Mouse (Mus musculus): ENCODE measurements at regions not wholly inside any gene's neighbourhood (a gene's known extent, or its start where the extent isn't known, plus 50 kb on each side); places are given as distances from the start of the nearest gene placed in this dataset.

GRCm38 (mm10) chr4:89486963-89487362 is 176.1 kb upstream of the Cdkn2b start:
- 83% methylated on average over 4 of the region's 4 CpGs for WGBS

DNA sequence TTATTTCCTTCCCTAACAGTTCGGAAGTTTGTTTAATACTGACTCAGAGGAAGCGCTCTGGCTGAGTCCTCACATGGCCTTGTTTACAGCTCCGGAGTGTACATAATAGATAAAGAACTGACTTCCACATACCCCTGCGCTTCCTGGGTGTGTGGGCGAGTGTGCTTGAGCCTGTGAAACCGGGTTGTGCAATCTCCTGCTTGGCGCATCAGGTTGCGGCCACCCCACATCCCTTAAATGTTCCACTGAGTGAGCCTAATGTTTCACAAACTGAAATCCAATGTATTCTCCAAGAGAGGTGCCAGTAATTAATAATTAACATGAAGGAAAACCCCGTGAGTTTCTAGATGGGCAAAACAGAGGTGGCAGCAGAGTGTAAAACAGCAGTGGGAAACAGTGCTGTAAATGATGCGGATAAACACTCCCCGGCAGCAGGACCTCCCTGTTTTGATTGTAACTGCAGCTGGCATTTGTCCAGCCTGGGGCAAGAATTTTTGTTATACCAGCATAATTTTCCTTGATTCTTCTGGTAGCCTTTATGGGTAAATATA is 175.2 kb upstream of the Cdkn2b start:
- no peak for ATAC-seq (ENCODE audit: low FRiP score, low read depth)
- Histone ChIP-seq H3K4me2 (replicated peaks) (no peak overlapping the region), H3K27me3 (replicated peaks) (no peaks in the 10 kb centered on the region), H3K4me1 (no peaks in the 10 kb centered on the region), H3K36me3 (no peaks in the 10 kb centered on the region), H3K9me3 (no peaks in the 10 kb centered on the region), H3K9ac (no peak overlapping the region), H3K4me3 (no peak overlapping the region), H3K27ac (no peak overlapping the region)
- WGBS: 47% methylated on average over 11 of the region's 11 CpGs

More at GRCm38 (mm10) chr4:89486963-89487362, 176.1 kb upstream of the Cdkn2b start:
- H3K9me3 ChIP-seq: no peaks in the 10 kb centered on the region
- H3K27me3 ChIP-seq (replicated peaks): no peaks in the 10 kb centered on the region
- no peaks in the 10 kb centered on the region for H3K4me1 ChIP-seq
- no peak overlapping the region for H3K4me3 ChIP-seq
- H3K9ac ChIP-seq: no peak overlapping the region
- no peaks in the 10 kb centered on the region for H3K36me3 ChIP-seq
- H3K4me2 ChIP-seq (replicated peaks): no peak overlapping the region
- H3K27ac ChIP-seq: no peak overlapping the region
- ATAC-seq (ENCODE audit: low FRiP score, low read depth): no peak

GRCm38 (mm10) chr4:89478646-89479237 is 167.9 kb upstream of the Cdkn2b start:
- no peak for ATAC-seq (ENCODE audit: low FRiP score, low read depth)

DNA sequence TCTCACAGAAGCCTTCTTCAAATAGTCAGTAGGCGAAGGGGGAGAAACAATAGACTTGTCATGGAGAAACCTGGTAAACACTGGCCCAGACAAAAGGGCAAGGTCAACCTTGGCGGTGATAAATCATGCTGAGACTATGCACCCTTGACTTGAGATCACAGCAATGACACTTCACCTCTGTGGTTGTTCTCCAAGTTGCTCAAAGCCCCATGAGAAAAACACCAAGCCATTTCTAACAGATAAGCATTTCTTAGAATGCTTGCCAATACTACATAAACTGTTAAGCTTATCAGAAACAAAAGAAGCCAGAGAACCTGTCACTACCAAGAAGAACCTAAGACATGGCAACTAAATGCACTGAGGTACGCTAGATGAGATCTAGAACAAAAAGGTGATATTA is 165.0 kb upstream of the Cdkn2b start:
- Histone ChIP-seq H3K4me2 (replicated peaks) (no peak overlapping the region), H3K27ac (no peak overlapping the region), H3K27me3 (replicated peaks) (no peaks in the 10 kb centered on the region), H3K9ac (no peak overlapping the region), H3K4me1 (peaks cover 3% of the 10 kb centered on the region; the same call in 1 of the 2 replicates), H3K4me3 (no peak overlapping the region), H3K36me3 (no peaks in the 10 kb centered on the region), H3K9me3 (no peaks in the 10 kb centered on the region)
- ATAC-seq (ENCODE audit: low FRiP score, low read depth): no peak
- 48% methylated on average over 3 of the region's 3 CpGs for WGBS

More at GRCm38 (mm10) chr4:89478646-89479237, 167.9 kb upstream of the Cdkn2b start:
- H3K9me3 ChIP-seq: no peaks in the 10 kb centered on the region
- H3K9ac ChIP-seq: no peak overlapping the region
- peaks cover 3% of the 10 kb centered on the region; the same call in 1 of the 2 replicates for H3K4me1 ChIP-seq
- 82% methylated on average over 12 of the region's 12 CpGs for WGBS
- H3K27me3 ChIP-seq (replicated peaks): no peaks in the 10 kb centered on the region
- no peak overlapping the region for H3K4me3 ChIP-seq
- H3K4me2 ChIP-seq (replicated peaks): no peak overlapping the region
- no peak overlapping the region for H3K27ac ChIP-seq
- no peaks in the 10 kb centered on the region for H3K36me3 ChIP-seq

DNA sequence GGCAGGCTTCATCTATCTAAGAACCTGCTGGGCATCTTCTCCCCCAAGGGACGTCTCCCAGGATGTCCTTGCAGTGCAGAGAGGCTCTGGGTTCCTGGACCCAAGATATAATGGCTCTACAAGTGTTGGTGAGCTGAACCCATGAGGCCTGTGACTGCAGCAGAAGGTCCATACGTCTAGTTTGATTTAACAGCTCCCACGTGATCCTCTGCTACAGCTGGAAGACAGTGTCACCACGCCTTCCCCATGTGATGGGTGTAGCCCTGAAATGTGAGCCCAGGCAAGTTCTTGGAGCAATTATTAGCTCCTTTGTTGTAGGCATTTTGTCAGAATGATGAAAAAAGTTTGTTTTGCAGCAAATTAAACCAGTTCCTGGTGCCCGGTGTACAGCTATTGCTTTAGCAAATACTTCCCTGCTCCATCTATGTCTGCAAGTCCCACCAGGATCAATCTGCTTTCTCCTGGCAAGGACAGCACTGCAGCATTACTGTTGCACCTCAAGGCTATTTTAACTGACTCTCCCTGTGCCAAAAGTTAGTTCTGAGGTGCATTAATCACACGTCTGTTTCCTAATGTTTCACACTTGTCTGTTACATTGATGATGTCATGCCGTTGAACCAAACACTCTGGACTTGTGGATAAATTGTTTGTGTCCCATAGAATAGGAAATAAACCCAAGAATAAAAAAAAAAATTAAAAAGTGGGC is 164.2 kb upstream of the Cdkn2b start:
- no peak overlapping the region for H3K27ac ChIP-seq
- no peak overlapping the region for H3K4me2 ChIP-seq (replicated peaks)
- H3K4me1 ChIP-seq: peaks cover 3% of the 10 kb centered on the region; the same call in 1 of the 2 replicates
- ATAC-seq (ENCODE audit: low FRiP score, low read depth): no peak
- no peak overlapping the region for H3K4me3 ChIP-seq
- H3K9me3 ChIP-seq: no peaks in the 10 kb centered on the region
- no peak overlapping the region for H3K9ac ChIP-seq
- WGBS: 55% methylated on average over 7 of the region's 7 CpGs
- no peaks in the 10 kb centered on the region for H3K36me3 ChIP-seq
- H3K27me3 ChIP-seq (replicated peaks): no peaks in the 10 kb centered on the region

DNA sequence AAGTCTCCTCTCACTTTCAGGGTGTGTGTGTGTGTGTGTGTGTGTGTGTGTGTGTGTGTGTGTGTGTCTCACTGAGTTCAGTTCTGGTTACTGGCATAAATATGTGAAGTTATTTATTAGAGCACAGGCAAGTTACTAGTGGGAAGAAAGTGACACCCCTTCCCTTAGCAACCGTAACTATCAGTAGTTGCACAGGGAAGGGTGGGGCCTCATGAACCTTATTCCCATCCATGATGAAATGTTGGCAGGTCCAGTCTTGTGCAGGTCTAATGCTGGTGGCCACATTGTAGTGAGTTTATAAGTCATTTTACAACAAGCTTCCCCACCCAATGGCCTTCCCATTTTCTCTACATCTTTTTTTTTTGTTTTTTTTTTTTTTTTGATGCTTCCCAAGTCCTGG is 160.6 kb upstream of the Cdkn2b start:
- Histone ChIP-seq H3K4me3 (no peak overlapping the region), H3K27ac (no peak overlapping the region), H3K9me3 (no peaks in the 10 kb centered on the region), H3K36me3 (no peaks in the 10 kb centered on the region), H3K27me3 (replicated peaks) (no peaks in the 10 kb centered on the region), H3K4me2 (replicated peaks) (no peak overlapping the region), H3K4me1 (peaks cover 3% of the 10 kb centered on the region; the same call in 1 of the 2 replicates), H3K9ac (no peak overlapping the region)
- no peak for ATAC-seq (ENCODE audit: low FRiP score, low read depth)
- 87% methylated on average over 1 of the region's 1 CpGs for WGBS

DNA sequence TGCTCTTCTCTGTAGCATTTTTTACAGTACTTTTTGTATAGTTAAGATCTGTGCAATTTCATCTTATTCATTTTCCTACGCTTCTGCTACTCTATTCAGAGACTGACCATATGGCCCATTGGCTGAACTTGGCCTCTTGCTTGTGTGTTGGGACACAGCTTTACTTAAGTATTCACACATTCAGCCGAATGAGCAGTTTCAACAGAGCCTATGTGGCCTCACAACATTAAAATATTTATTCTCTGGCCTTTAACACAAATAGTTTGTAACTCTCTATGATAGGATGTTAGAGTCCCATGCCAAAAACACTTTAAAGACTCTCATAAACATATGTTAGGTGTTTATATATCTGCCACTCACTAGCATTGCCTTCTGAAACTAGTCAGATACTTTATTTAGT is 159.9 kb upstream of the Cdkn2b start:
- no peak for ATAC-seq (ENCODE audit: low FRiP score, low read depth)
- Histone ChIP-seq H3K9me3 (no peaks in the 10 kb centered on the region), H3K9ac (no peak overlapping the region), H3K27me3 (replicated peaks) (no peaks in the 10 kb centered on the region), H3K27ac (no peak overlapping the region), H3K4me1 (peaks cover 3% of the 10 kb centered on the region; the same call in 1 of the 2 replicates), H3K4me2 (replicated peaks) (no peak overlapping the region), H3K36me3 (no peaks in the 10 kb centered on the region), H3K4me3 (no peak overlapping the region)
- 75% methylated on average over 2 of the region's 2 CpGs for WGBS

DNA sequence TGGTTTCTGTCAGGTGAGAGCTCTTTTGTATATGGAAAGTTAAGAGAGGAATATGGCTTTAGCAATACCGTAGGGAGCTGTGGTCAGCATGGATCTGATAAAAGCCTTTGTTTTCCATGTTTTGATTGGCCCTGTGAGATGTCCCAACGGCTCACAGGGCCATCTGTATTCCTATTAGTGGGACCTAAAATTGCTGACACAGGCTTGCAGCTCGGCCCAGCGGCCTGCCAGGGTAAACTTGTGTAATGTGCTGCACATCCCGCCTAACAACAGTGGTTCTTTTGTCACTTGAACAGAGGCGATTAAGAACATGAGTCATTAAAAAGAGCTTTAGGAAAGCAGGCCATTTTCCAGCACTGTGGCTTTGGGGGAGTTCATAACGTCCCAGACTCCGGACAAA is 159.0 kb upstream of the Cdkn2b start:
- Histone ChIP-seq H3K27ac (no peak overlapping the region), H3K36me3 (no peaks in the 10 kb centered on the region), H3K4me3 (no peak overlapping the region), H3K4me2 (replicated peaks) (0 out of 2 replicates have a peak overlapping the region, but pooled peaks have one; percentile 1), H3K27me3 (replicated peaks) (no peaks in the 10 kb centered on the region), H3K9me3 (no peaks in the 10 kb centered on the region), H3K4me1 (peaks cover 3% of the 10 kb centered on the region; the same call in 1 of the 2 replicates), H3K9ac (no peak overlapping the region)
- WGBS: 19% methylated on average over 8 of the region's 8 CpGs
- ATAC-seq (ENCODE audit: low FRiP score, low read depth): peak; percentile 80

DNA sequence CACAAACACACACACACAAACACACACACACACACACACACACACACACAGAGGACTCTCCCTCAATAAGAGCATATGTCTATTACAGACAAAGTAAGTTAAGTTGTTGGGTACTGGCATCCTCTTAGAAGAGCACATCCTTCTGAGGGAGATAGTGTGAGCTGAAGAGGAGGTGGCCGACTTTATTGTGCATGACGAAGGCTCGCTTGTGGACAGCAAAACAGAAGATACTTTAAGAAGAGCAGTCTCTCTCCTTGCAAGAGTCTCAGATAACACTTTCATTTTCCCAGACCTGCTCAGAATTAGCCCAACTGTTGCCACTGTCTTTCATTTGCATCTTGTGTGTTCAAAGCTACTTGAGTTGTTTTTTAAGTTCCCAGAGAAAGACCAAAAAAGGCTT is 158.6 kb upstream of the Cdkn2b start:
- no peak overlapping the region for H3K4me2 ChIP-seq (replicated peaks)
- H3K36me3 ChIP-seq: no peaks in the 10 kb centered on the region
- H3K27me3 ChIP-seq (replicated peaks): no peaks in the 10 kb centered on the region
- H3K9me3 ChIP-seq: no peaks in the 10 kb centered on the region
- no peaks in the 10 kb centered on the region for H3K4me1 ChIP-seq
- H3K9ac ChIP-seq: no peak overlapping the region
- no peak overlapping the region for H3K4me3 ChIP-seq
- H3K27ac ChIP-seq: no peak overlapping the region
- no peak for ATAC-seq (ENCODE audit: low FRiP score, low read depth)
- 72% methylated on average over 3 of the region's 3 CpGs for WGBS

DNA sequence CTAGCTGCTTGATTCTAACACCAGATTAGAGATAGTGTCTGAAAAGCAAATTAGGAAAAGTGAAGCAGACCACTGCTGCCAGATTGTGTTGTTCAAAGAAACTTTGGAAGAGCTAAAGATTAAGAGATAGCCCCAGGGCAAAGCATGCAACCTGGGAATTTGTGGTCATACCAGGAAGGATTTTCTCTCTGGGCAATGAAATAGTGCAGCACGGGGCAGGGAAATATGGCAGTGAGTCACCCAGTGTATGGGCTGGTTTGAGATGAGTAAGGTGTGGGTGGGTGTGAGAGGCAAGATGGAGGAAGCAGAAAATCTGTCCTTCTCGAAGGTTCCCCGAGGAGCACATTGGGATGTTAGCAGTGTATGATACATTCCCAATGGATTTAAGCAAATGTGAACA is 155.9 kb upstream of the Cdkn2b start:
- H3K27me3 ChIP-seq (replicated peaks): no peaks in the 10 kb centered on the region
- no peaks in the 10 kb centered on the region for H3K36me3 ChIP-seq
- H3K4me2 ChIP-seq (replicated peaks): no peak overlapping the region
- H3K9me3 ChIP-seq: no peaks in the 10 kb centered on the region
- H3K4me3 ChIP-seq: no peak overlapping the region
- no peak for ATAC-seq (ENCODE audit: low FRiP score, low read depth)
- no peak overlapping the region for H3K27ac ChIP-seq
- 90% methylated on average over 3 of the region's 3 CpGs for WGBS
- no peaks in the 10 kb centered on the region for H3K4me1 ChIP-seq
- no peak overlapping the region for H3K9ac ChIP-seq

DNA sequence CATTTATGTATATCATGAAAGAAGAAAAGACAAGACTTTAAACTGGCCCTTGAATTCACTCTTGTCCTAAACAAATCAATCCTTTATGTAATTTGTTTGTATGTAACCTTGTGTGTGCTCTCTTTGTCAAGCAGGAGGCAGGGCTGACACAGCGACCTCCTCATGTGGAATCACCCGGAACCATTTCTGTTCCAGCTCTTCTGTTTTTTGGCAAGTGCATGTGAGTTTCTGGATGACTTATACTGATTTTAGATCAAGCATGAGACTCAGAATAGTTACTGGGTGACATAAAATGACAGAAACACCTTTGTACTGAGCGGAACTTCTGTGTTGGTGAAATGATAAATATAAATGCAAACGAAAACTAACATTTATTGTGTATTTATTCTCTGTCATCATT is 152.3 kb upstream of the Cdkn2b start:
- no peak overlapping the region for H3K4me2 ChIP-seq (replicated peaks)
- H3K9me3 ChIP-seq: no peaks in the 10 kb centered on the region
- no peak overlapping the region for H3K27ac ChIP-seq
- H3K4me3 ChIP-seq: no peak overlapping the region
- no peaks in the 10 kb centered on the region for H3K27me3 ChIP-seq (replicated peaks)
- no peak for ATAC-seq (ENCODE audit: low FRiP score, low read depth)
- no peak overlapping the region for H3K9ac ChIP-seq
- 92% methylated on average over 4 of the region's 4 CpGs for WGBS
- no peaks in the 10 kb centered on the region for H3K36me3 ChIP-seq
- no peaks in the 10 kb centered on the region for H3K4me1 ChIP-seq

- WGBS: 78% methylated on average over 7 of the region's 7 CpGs
- H3K4me2 ChIP-seq (replicated peaks): no peak overlapping the region
- no peaks in the 10 kb centered on the region for H3K9me3 ChIP-seq
- no peaks in the 10 kb centered on the region for H3K27me3 ChIP-seq (replicated peaks)
- ATAC-seq (ENCODE audit: low FRiP score, low read depth): no peak
- H3K36me3 ChIP-seq: no peaks in the 10 kb centered on the region
- H3K4me1 ChIP-seq: no peaks in the 10 kb centered on the region
- H3K9ac ChIP-seq: no peak overlapping the region
- H3K27ac ChIP-seq: no peak overlapping the region
- no peak overlapping the region for H3K4me3 ChIP-seq
Measured at GRCm38 (mm10) chr4:89460170-89460762, 149.4 kb upstream of the Cdkn2b start.

All from neural tube, embryonic 12.5 days (tissue).